Mouse (Mus musculus): ENCODE results near the gene Nfkb2. TPM values are rescaled to one million over a fixed set of nuclear protein-coding genes. Genes with fewer than 3 reads are reported as not detected.
A peak's percentile ranks its signal among the peaks of the same experiment; 100 is the strongest.

Nfkb2 gene
- polyA plus RNA-seq, 1 experiment from 2014 or later = 7.7 TPM

GRCm38 (mm10) chr19:46323716-46324115 lies 19.6 kb downstream of the Nfkb2 start:
- TF ChIP-seq CTCF (IDR thresholded peaks at IDR 0.05; ENCODE audit: low read depth) = no peak
- DNase-seq (no peak), ATAC-seq (ENCODE audit: insufficient read depth) (no peak)
- Histone ChIP-seq H3K4me2 (no peak overlapping the region), H3K4me3 (ENCODE audit: low read depth, low read length) (no peak overlapping the region), H3K27me3 (ENCODE audit: insufficient read depth, low read length) (peaks cover 86% of the 10 kb centered on the region), H3K36me3 (ENCODE audit: insufficient read depth) (no peaks in the 10 kb centered on the region), H3K9ac (no peak overlapping the region), H3K27ac (ENCODE audit: low read depth) (no peak overlapping the region), H3K9me3 (ENCODE audit: low read depth, low read length) (no peaks in the 10 kb centered on the region), H3K4me1 (ENCODE audit: insufficient read depth) (peaks cover 7% of the 10 kb centered on the region; the same call in 1 of the 2 replicates)
- WGBS = 65% methylated on average over 5 of the region's 5 CpGs

- no peak for ATAC-seq (ENCODE audit: insufficient read depth)
- Histone ChIP-seq H3K4me3 (ENCODE audit: low read depth, low read length) (no peak overlapping the region), H3K9me3 (ENCODE audit: low read depth, low read length) (no peaks in the 10 kb centered on the region), H3K4me2 (no peak overlapping the region), H3K9ac (no peak overlapping the region), H3K36me3 (ENCODE audit: insufficient read depth) (no peaks in the 10 kb centered on the region), H3K27ac (ENCODE audit: low read depth) (no peak overlapping the region), H3K27me3 (ENCODE audit: insufficient read depth, low read length) (peaks cover 80% of the 10 kb centered on the region), H3K4me1 (ENCODE audit: insufficient read depth) (peaks cover 12% of the 10 kb centered on the region)
- WGBS = 48% methylated on average over 11 of the region's 11 CpGs
- no peak for DNase-seq
- no peak for TF ChIP-seq CTCF (IDR thresholded peaks at IDR 0.05; ENCODE audit: low read depth)
These were observed 20.2 kb downstream of the Nfkb2 start for GRCm38 (mm10) chr19:46324366-46324765.

GRCm38 (mm10) chr19:46324918-46325317 lies 20.8 kb downstream of the Nfkb2 start:
- Histone ChIP-seq H3K9me3 (ENCODE audit: low read depth, low read length) (no peaks in the 10 kb centered on the region), H3K36me3 (ENCODE audit: insufficient read depth) (no peaks in the 10 kb centered on the region), H3K27me3 (ENCODE audit: insufficient read depth, low read length) (peaks cover 74% of the 10 kb centered on the region), H3K4me2 (no peak overlapping the region), H3K27ac (ENCODE audit: low read depth) (no peak overlapping the region), H3K4me3 (ENCODE audit: low read depth, low read length) (no peak overlapping the region), H3K9ac (no peak overlapping the region), H3K4me1 (ENCODE audit: insufficient read depth) (peaks cover 17% of the 10 kb centered on the region)
- no peak for ATAC-seq (ENCODE audit: insufficient read depth)
- TF ChIP-seq CTCF (IDR thresholded peaks at IDR 0.05; ENCODE audit: low read depth) = no peak
- WGBS = 57% methylated on average over 5 of the region's 5 CpGs
- no peak for DNase-seq

GRCm38 (mm10) chr19:46326019-46326755 lies 22.1 kb downstream of the Nfkb2 start:
- 6% methylated on average over 29 of the region's 29 CpGs for WGBS
- Histone ChIP-seq H3K4me1 (ENCODE audit: insufficient read depth) (peaks cover 17% of the 10 kb centered on the region), H3K4me3 (ENCODE audit: low read depth, low read length) (no peak overlapping the region), H3K27me3 (ENCODE audit: insufficient read depth, low read length) (peaks cover 62% of the 10 kb centered on the region), H3K36me3 (ENCODE audit: insufficient read depth) (peaks cover 11% of the 10 kb centered on the region), H3K9me3 (ENCODE audit: low read depth, low read length) (no peaks in the 10 kb centered on the region), H3K4me2 (peak overlapping the region; percentile 100), H3K27ac (ENCODE audit: low read depth) (no peak overlapping the region), H3K9ac (no peak overlapping the region)
- no peak for TF ChIP-seq CTCF (IDR thresholded peaks at IDR 0.05; ENCODE audit: low read depth)
- no peak for DNase-seq
- no peak for ATAC-seq (ENCODE audit: insufficient read depth)

GRCm38 (mm10) chr19:46326756-46327305 lies 22.7 kb downstream of the Nfkb2 start, which contains the start of gene Psd:
Gene Psd (minus strand): TSS chr19:46327156.
- Histone ChIP-seq H3K4me1 (ENCODE audit: insufficient read depth) (peaks cover 17% of the 10 kb centered on the region), H3K4me3 (ENCODE audit: low read depth, low read length) (peak within 1 kb of the TSS; percentile 74), H3K4me2 (peak within 1 kb of the TSS; percentile 100), H3K9ac (peak within 1 kb of the TSS; percentile 62), H3K27ac (ENCODE audit: low read depth) (peak within 1 kb of the TSS; percentile 81; the same call in 1 of the 2 replicates), H3K27me3 (ENCODE audit: insufficient read depth, low read length) (peaks cover 56% of the 10 kb centered on the region), H3K36me3 (ENCODE audit: insufficient read depth) (peaks cover 13% of the 10 kb centered on the region), H3K9me3 (ENCODE audit: low read depth, low read length) (no peaks in the 10 kb centered on the region)
- no peak for TF ChIP-seq CTCF (IDR thresholded peaks at IDR 0.05; ENCODE audit: low read depth)
- WGBS = under 1% methylated on average over 35 of the region's 35 CpGs
- no peak for ATAC-seq (ENCODE audit: insufficient read depth)
- peak; percentile 59 for DNase-seq

GRCm38 (mm10) chr19:46327531-46328064 lies 23.5 kb downstream of the Nfkb2 start:
- peaks cover 49% of the 10 kb centered on the region for H3K27me3 ChIP-seq (ENCODE audit: insufficient read depth, low read length)
- H3K9ac ChIP-seq = peak overlapping the region; percentile 62; the same call in 1 of the 2 replicates
- H3K27ac ChIP-seq (ENCODE audit: low read depth) = no peak overlapping the region; the same call in 1 of the 2 replicates
- peak overlapping the region; percentile 100 for H3K4me2 ChIP-seq
- no peak for TF ChIP-seq CTCF (IDR thresholded peaks at IDR 0.05; ENCODE audit: low read depth)
- H3K4me1 ChIP-seq (ENCODE audit: insufficient read depth) = peaks cover 17% of the 10 kb centered on the region
- H3K9me3 ChIP-seq (ENCODE audit: low read depth, low read length) = no peaks in the 10 kb centered on the region
- peak overlapping the region; percentile 74 for H3K4me3 ChIP-seq (ENCODE audit: low read depth, low read length)
- no peak for DNase-seq
- 29% methylated on average over 14 of the region's 14 CpGs for WGBS
- H3K36me3 ChIP-seq (ENCODE audit: insufficient read depth) = peaks cover 20% of the 10 kb centered on the region
- no peak for ATAC-seq (ENCODE audit: insufficient read depth)
